Mouse (Mus musculus) duodenum, adult 2 months (tissue): ENCODE data around the gene Ms4a6c. TPM values are rescaled to one million over a fixed set of nuclear protein-coding genes. Genes with fewer than 3 reads are reported as not detected.

ENCODE experiments used
- polyA plus RNA-seq: library from polyadenylated mRNA; depleted of rRNA; stranded (reverse); fragments of >200 nt; gene quantifications from 2 replicates; pipeline ENCODE4 v1.2.3, GENCODE M21; 2012; ENCODE audit warnings: low replicate concordance; rRNA removed

The Ms4a6c gene
- 0.33 and 0.56 TPM in 2 replicates for polyA plus RNA-seq

GRCm38 (mm10) chr19:11469215-11469614 is at the start of gene Ms4a6c:
Gene Ms4a6c, plus strand, starts transcription at chr19:11469366.

GRCm38 (mm10) chr19:11443338-11443737 is 25.8 kb upstream of the Ms4a6c start, which contains the start of gene Ms4a4b:
Gene Ms4a4b, plus strand, starts transcription at chr19:11443553.

GRCm38 (mm10) chr19:11485746-11486145 is 16.6 kb downstream of the Ms4a6c start, which contains the start of gene Gm8369:
Gene Gm8369, plus strand, starts transcription at chr19:11485938.

DNA sequence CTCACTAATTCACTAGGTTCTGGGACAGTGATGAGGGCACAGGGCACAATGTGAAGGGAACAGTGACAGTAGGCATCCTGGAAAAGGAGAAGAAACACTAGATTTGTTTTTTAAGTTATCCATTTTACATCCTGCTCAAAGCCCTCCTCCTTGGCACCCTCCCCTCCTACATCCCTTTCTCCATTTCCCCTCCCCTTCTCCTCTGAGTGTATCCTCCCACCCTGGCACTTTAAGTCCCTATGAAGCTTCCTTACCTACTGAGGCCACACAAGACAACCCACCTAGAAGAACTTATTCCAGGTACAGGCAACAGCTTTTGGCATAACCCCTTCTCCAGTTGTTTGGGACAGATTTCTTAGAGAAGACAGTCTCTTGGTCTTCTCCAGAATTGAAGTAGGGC is 47.1 kb downstream of the Ms4a6c start, which contains the start of gene Ms4a6b:
Ms4a6b (plus strand) TSS at position 267 of the 400 bp plus-strand sequence.

Other genes with a start within 250 kb of the Ms4a6c start
- gene Ms4a12, start 236.9 kb upstream of the Ms4a6c start, polyA plus RNA-seq, result 6.5 and 10.0 TPM in 2 replicates
- gene Ms4a1, start 203.1 kb upstream of the Ms4a6c start, polyA plus RNA-seq, result 0.12 TPM in 1 of 2 replicates, not detected in the other
- gene Ms4a5, start 185.5 kb upstream of the Ms4a6c start, polyA plus RNA-seq, result not detected in 2 replicates
- 0.14 TPM in 1 of 2 replicates, not detected in the other for gene Ms4a14, start 154.9 kb upstream of the Ms4a6c start, polyA plus RNA-seq
- gene Ms4a7, start 133.2 kb upstream of the Ms4a6c start, polyA plus RNA-seq, result 0.34 and 0.76 TPM in 2 replicates
- gene Ms4a4a, start 93.8 kb upstream of the Ms4a6c start, polyA plus RNA-seq, result 0.51 TPM in 1 of 2 replicates, not detected in the other
- 0.05 TPM in 1 of 2 replicates, not detected in the other for gene Ms4a4c, start 64.6 kb upstream of the Ms4a6c start, polyA plus RNA-seq
- gene Ms4a4b, start 25.8 kb upstream of the Ms4a6c start, polyA plus RNA-seq, result 0.87 and 1.2 TPM in 2 replicates
- 0.21 TPM in 1 of 2 replicates, not detected in the other for gene Gm8369, start 16.6 kb downstream of the Ms4a6c start, polyA plus RNA-seq
- 0.58 and 1.4 TPM in 2 replicates for gene Ms4a6b, start 47.1 kb downstream of the Ms4a6c start, polyA plus RNA-seq
- gene Ms4a4d, start 67.4 kb downstream of the Ms4a6c start, polyA plus RNA-seq, result 5.7 and 15.9 TPM in 2 replicates
- 0.56 and 2.3 TPM in 2 replicates for gene Ms4a6d, start 135.5 kb downstream of the Ms4a6c start, polyA plus RNA-seq
- not detected in 2 replicates for gene Ms4a2, start 154.4 kb downstream of the Ms4a6c start, polyA plus RNA-seq
- not detected in 2 replicates for gene Ms4a3, start 171.5 kb downstream of the Ms4a6c start, polyA plus RNA-seq
- gene Oosp2, start 191.2 kb downstream of the Ms4a6c start, polyA plus RNA-seq, result not detected in 2 replicates
- not detected in 2 replicates for gene Oosp1, start 221.8 kb downstream of the Ms4a6c start, polyA plus RNA-seq
- not detected in 2 replicates for gene Oosp3, start 227.7 kb downstream of the Ms4a6c start, polyA plus RNA-seq